Mouse (Mus musculus) E14TG2a.4 (cell line): ENCODE results near the gene BC024978.

Experiments
- CTCF ChIP-seq: conservative IDR thresholded peaks from 2 replicates; pipeline ENCODE4 v1.5.1; 2014; ENCODE audit warnings: low read length
- NANOG ChIP-seq: IDR thresholded peaks from 2 replicates; pipeline ENCODE4 v1.6.1; 2014; ENCODE audit warnings: borderline replicate concordance, low read length, mixed read lengths
- POU5F1 ChIP-seq: IDR thresholded peaks from 2 replicates; pipeline ENCODE4 v1.6.1; 2014; ENCODE audit warnings: low read length, borderline replicate concordance

DNA sequence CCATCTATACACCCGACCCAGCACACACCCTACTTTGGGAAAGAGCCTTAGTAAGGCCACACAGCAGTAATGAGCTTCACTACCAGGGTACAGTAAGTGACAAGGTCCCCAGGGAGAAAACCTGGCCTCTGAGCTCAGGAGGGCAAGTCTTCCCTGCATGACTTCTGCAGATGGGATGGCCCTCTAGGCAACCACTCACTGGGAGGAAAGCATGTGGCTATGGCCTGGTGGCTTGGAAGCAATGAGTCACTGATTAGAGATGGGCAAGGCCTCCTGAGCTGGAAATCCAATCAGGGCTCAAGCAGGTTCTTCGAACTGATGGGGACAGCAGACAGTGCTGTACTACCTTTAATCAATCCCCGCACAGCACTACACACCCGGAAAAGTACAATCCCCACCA is 33.8 kb upstream of the BC024978 start:
- no peak for TF ChIP-seq NANOG
- no peak for TF ChIP-seq CTCF
- no peak for TF ChIP-seq POU5F1
